In genomic region chr8:121585159-121585825, GRCm38 (mm10) we compare ENCODE assay signal across 8 mouse cellular contexts. TPM values are rescaled to one million over a fixed set of nuclear protein-coding genes. Genes with fewer than 3 reads are reported as not detected.
A peak's percentile ranks its signal among the peaks of the same experiment; 100 is the strongest.
DNase-seq lines count a peak whose midpoint lies in the region; ATAC-seq and TF ChIP-seq lines count a peak whose summit lies in the region.

No protein-coding gene starts in this region.

- no peak for TF ChIP-seq CTCF in CH12.LX (conservative IDR thresholded peaks at IDR 0.05 in 1 of 2, IDR thresholded peaks at IDR 0.05 in 1 of 2; ENCODE audit: low read depth in 2 of 2, low read length in 2 of 2)

- peaks cover 9% of the 10 kb centered on the region for H3K27me3 ChIP-seq in CH12.LX (replicated peaks)
- H3K27me3 ChIP-seq in forebrain, embryonic 11.5 days (ENCODE audit: control insufficient read depth, insufficient read depth, low read length): no peaks in the 10 kb centered on the region
- no peaks in the 10 kb centered on the region for H3K27me3 ChIP-seq in heart, embryonic 16.5 days (ENCODE audit: control insufficient read depth, insufficient read depth, low read length)
- 0 out of 2 replicates have a peak, but pooled peaks cover 11% of the 10 kb centered on the region for H3K27me3 ChIP-seq in liver, embryonic 15.5 days
- H3K27me3 ChIP-seq in neural tube, embryonic 12.5 days (replicated peaks): no peaks in the 10 kb centered on the region

- no peaks in the 10 kb centered on the region for H3K9me3 ChIP-seq in CH12.LX (replicated peaks; ENCODE audit: low read length)
- no peaks in the 10 kb centered on the region for H3K9me3 ChIP-seq in forebrain, embryonic 11.5 days (ENCODE audit: control insufficient read depth, low read length)
- no peaks in the 10 kb centered on the region for H3K9me3 ChIP-seq in heart, embryonic 16.5 days (replicated peaks; ENCODE audit: control insufficient read depth, low read length)
- H3K9me3 ChIP-seq in liver, embryonic 15.5 days (replicated peaks): no peaks in the 10 kb centered on the region
- H3K9me3 ChIP-seq in neural tube, embryonic 12.5 days: no peaks in the 10 kb centered on the region

- ATAC-seq in forebrain, embryonic 11.5 days (replicated peaks; ENCODE audit: low FRiP score): peak; percentile 94
- peak; percentile 93 for ATAC-seq in heart, embryonic 16.5 days (replicated peaks; ENCODE audit: extremely low read depth, insufficient read depth, low FRiP score)
- ATAC-seq in liver, embryonic 15.5 days (ENCODE audit: insufficient read depth): peak; percentile 85
- ATAC-seq in neural tube, embryonic 12.5 days (ENCODE audit: low FRiP score, low read depth): peak; percentile 92

- no peaks in the 10 kb centered on the region for H3K79me2 ChIP-seq in CH12.LX (replicated peaks; ENCODE audit: control insufficient read depth, extremely low read depth, insufficient read depth, poor library complexity, severe bottlenecking)

- TF ChIP-seq POLR2A in CH12.LX (IDR thresholded peaks at IDR 0.05; ENCODE audit: low read depth, low read length): peak; percentile 66

- H3K4me3 ChIP-seq in CH12.LX (replicated peaks in 1 of 3; ENCODE audit: low read depth in 2 of 3, low read length in 2 of 3, poor library complexity in 1 of 3): peak overlapping the region; percentile 60 to 82 (median 70)
- peak overlapping the region; percentile 54 for H3K4me3 ChIP-seq in forebrain, embryonic 11.5 days (ENCODE audit: low read depth, low read length)
- peak overlapping the region; percentile 86 for H3K4me3 ChIP-seq in heart, embryonic 16.5 days (ENCODE audit: low read length)
- H3K4me3 ChIP-seq in liver, embryonic 15.5 days (replicated peaks): peak overlapping the region; percentile 74
- H3K4me3 ChIP-seq in neural tube, embryonic 12.5 days: peak overlapping the region; percentile 51

- peaks cover 15 to 32% of the 10 kb centered on the region in 2 experiments for H3K4me1 ChIP-seq in CH12.LX (ENCODE audit: control insufficient read depth in 1 of 2, insufficient read depth in 2 of 2)
- H3K4me1 ChIP-seq in forebrain, embryonic 11.5 days (replicated peaks; ENCODE audit: control insufficient read depth, insufficient read depth, low read length): peaks cover 3% of the 10 kb centered on the region; the same call in 1 of the 2 replicates
- peaks cover 12% of the 10 kb centered on the region for H3K4me1 ChIP-seq in heart, embryonic 16.5 days (ENCODE audit: control insufficient read depth, insufficient read depth, low read length)
- peaks cover 63% of the 10 kb centered on the region for H3K4me1 ChIP-seq in liver, embryonic 15.5 days (replicated peaks)
- H3K4me1 ChIP-seq in neural tube, embryonic 12.5 days: peaks cover 5% of the 10 kb centered on the region

- no peak overlapping the region for H3K27ac ChIP-seq in CH12.LX (ENCODE audit: insufficient read depth, low read depth)
- no peak overlapping the region for H3K27ac ChIP-seq in forebrain, embryonic 11.5 days (ENCODE audit: low read depth, low read length)
- peak overlapping the region; percentile 67; the same call in 1 of the 2 replicates for H3K27ac ChIP-seq in heart, embryonic 16.5 days (ENCODE audit: low read length)
- peak overlapping the region; percentile 89 for H3K27ac ChIP-seq in liver, embryonic 15.5 days (replicated peaks)
- H3K27ac ChIP-seq in neural tube, embryonic 12.5 days: no peak overlapping the region

- TF ChIP-seq RAD21 in CH12.LX (IDR thresholded peaks at IDR 0.05; ENCODE audit: low read depth, low read length): no peak

- no peaks in the 10 kb centered on the region for H3K36me3 ChIP-seq in CH12.LX (replicated peaks in 1 of 2; ENCODE audit: control insufficient read depth in 1 of 2, insufficient read depth in 1 of 2, low read length in 1 of 2)
- H3K36me3 ChIP-seq in forebrain, embryonic 11.5 days (ENCODE audit: control insufficient read depth, insufficient read depth, low read length): no peaks in the 10 kb centered on the region
- no peaks in the 10 kb centered on the region for H3K36me3 ChIP-seq in heart, embryonic 16.5 days (ENCODE audit: control insufficient read depth, insufficient read depth)
- no peaks in the 10 kb centered on the region for H3K36me3 ChIP-seq in liver, embryonic 15.5 days (replicated peaks)
- H3K36me3 ChIP-seq in neural tube, embryonic 12.5 days: no peaks in the 10 kb centered on the region

- TF ChIP-seq EP300 in CH12.LX (IDR thresholded peaks at IDR 0.05; ENCODE audit: low read length): no peak

- in situ Hi-C loops in CH12.LX (cut with MboI; ENCODE audit: low pct_ligation_motif_present, low pct_unique_long_range_greater_than_20kb, low sequenced_read_pairs): loop anchor here (10.0 to 25.0 kb wide), 2 partner anchors 360 to 852 kb away; partner anchors contain the start of genes Banp, Car5a, Cyba and Mvd

- H3K4me2 ChIP-seq in CH12.LX (ENCODE audit: insufficient read depth, low read depth, poor library complexity, severe bottlenecking): peak overlapping the region; percentile 85; the same call in 1 of the 2 replicates
- H3K4me2 ChIP-seq in forebrain, embryonic 11.5 days (ENCODE audit: low read depth, low read length, severe bottlenecking): peak overlapping the region; percentile 77
- H3K4me2 ChIP-seq in heart, embryonic 16.5 days (ENCODE audit: low read depth, low read length): peak overlapping the region; percentile 84
- peak overlapping the region; percentile 82 for H3K4me2 ChIP-seq in liver, embryonic 15.5 days
- H3K4me2 ChIP-seq in neural tube, embryonic 12.5 days (replicated peaks): peak overlapping the region; percentile 75

- DNase-seq in CH12.LX (ENCODE audit: extremely low read depth): peak; percentile 98
- peak; percentile 97 for DNase-seq in c-Kit-positive CD71-positive TER-119-negative erythroid progenitor cells, embryonic 14.5 days (ENCODE audit: low read depth)
- DNase-seq in forebrain, embryonic 11.5 days (ENCODE audit: low spot score): peak; percentile 98
- peak; percentile 100 for DNase-seq in kidney, postnatal 36 days
- DNase-seq in telencephalon, adult 2 months (ENCODE audit: low read depth, low spot score): peak; percentile 99

- dilution Hi-C loops in CH12.LX (cut with MboI; ENCODE audit: extremely low pct_ligation_motif_present, extremely low pct_unique_long_range_greater_than_20kb, low sequenced_read_pairs): no loop called here

- peak overlapping the region; percentile 56 for H3K9ac ChIP-seq in CH12.LX (ENCODE audit: insufficient read depth, low read depth)
- H3K9ac ChIP-seq in forebrain, embryonic 11.5 days (ENCODE audit: low read length): peak overlapping the region; percentile 61
- H3K9ac ChIP-seq in heart, embryonic 16.5 days (ENCODE audit: low read length): peak overlapping the region; percentile 87
- peak overlapping the region; percentile 84 for H3K9ac ChIP-seq in liver, embryonic 15.5 days
- H3K9ac ChIP-seq in neural tube, embryonic 12.5 days: peak overlapping the region; percentile 61; the same call in 1 of the 2 replicates

- 1% methylated on average over 47 of the region's 47 CpGs for WGBS in forebrain, embryonic 11.5 days
- under 1% methylated on average over 47 of the region's 47 CpGs for WGBS in heart, embryonic 16.5 days
- WGBS in liver, embryonic 15.5 days (ENCODE audit: insufficient replicate concordance): 2% methylated on average over 47 of the region's 47 CpGs
- WGBS in neural tube, embryonic 12.5 days: 1% methylated on average over 47 of the region's 47 CpGs

TF ChIP-seq in CH12.LX, 34 proteins besides CTCF, POLR2A, EP300 and RAD21 (continues in another document):
- TF ChIP-seq GABPA (IDR thresholded peaks at IDR 0.05; ENCODE audit: insufficient replicate concordance, low read depth, low read length) (peak; percentile 44; the same call in 1 of the 2 replicates), KAT2A (IDR thresholded peaks at IDR 0.05; ENCODE audit: insufficient replicate concordance, low read length) (peak; percentile 91; the same call in 1 of the 2 replicates), USF1 (IDR thresholded peaks at IDR 0.05; ENCODE audit: low read depth, low read length) (peak; percentile 69), MAFK (IDR thresholded peaks at IDR 0.05; ENCODE audit: insufficient replicate concordance, low read length) (no peak), MAZ (IDR thresholded peaks at IDR 0.05; ENCODE audit: low read depth, low read length) (peak; percentile 85), USF2 (conservative IDR thresholded peaks at IDR 0.05; ENCODE audit: low read depth, low read length) (peak; percentile 54), MYC (IDR thresholded peaks at IDR 0.05; ENCODE audit: low read depth, low read length) (peak; percentile 75; the same call in 1 of the 2 replicates), ZC3H11A (IDR thresholded peaks at IDR 0.05; ENCODE audit: low read depth, low read length) (no peak), NELFE (IDR thresholded peaks at IDR 0.05; ENCODE audit: low read depth, low read length) (peak; percentile 58; the same call in 1 of the 2 replicates), E2F4 (IDR thresholded peaks at IDR 0.05; ENCODE audit: insufficient replicate concordance, low read depth, low read length) (no peak)

RNA-seq across cellular contexts. Expression of gene Map1lc3b, which starts 4.9 kb away (rescaled TPM):
- total RNA-seq in CH12.LX (2012; rRNA removed) (49.4 and 55.8 TPM in 2 replicates), CH12.LX (2014; rRNA removed) (48.9 and 53.7 TPM in 2 replicates)
- 45.7 and 56.2 TPM in 2 replicates for polyA plus RNA-seq in CH12.LX (2012; ENCODE audit: insufficient read length, low read depth)
- polyA plus RNA-seq in forebrain, embryonic 11.5 days (2014; fragmentation: Nextera tagmentation; extraction: Ambion mirVana): 213 and 217 TPM in 2 replicates
- 203 and 251 TPM in 2 replicates for polyA plus RNA-seq in heart, embryonic 16.5 days (2015; fragmentation: Nextera tagmentation; extraction: Ambion mirVana)
- 136 and 139 TPM in 2 replicates for polyA plus RNA-seq in liver, embryonic 15.5 days (2015; fragmentation: Nextera tagmentation; extraction: Ambion mirVana)
- polyA plus RNA-seq in neural tube, embryonic 12.5 days (2016; fragmentation: Nextera tagmentation; extraction: Ambion mirVana): 344 and 353 TPM in 2 replicates

RNA-seq across cellular contexts. Expression of gene Fbxo31, which starts 6.7 kb away (rescaled TPM):
- total RNA-seq in CH12.LX (2012; rRNA removed): 13.2 and 13.9 TPM in 2 replicates
- total RNA-seq in CH12.LX (2014; rRNA removed): 9.2 and 14.2 TPM in 2 replicates
- polyA plus RNA-seq in CH12.LX (2012; ENCODE audit: insufficient read length, low read depth): 24.7 and 31.9 TPM in 2 replicates
- 17.2 and 19.6 TPM in 2 replicates for polyA plus RNA-seq in forebrain, embryonic 11.5 days (2014; fragmentation: Nextera tagmentation; extraction: Ambion mirVana)
- polyA plus RNA-seq in heart, embryonic 16.5 days (2015; fragmentation: Nextera tagmentation; extraction: Ambion mirVana): 10.8 and 11.8 TPM in 2 replicates
- 8.5 and 9.1 TPM in 2 replicates for polyA plus RNA-seq in liver, embryonic 15.5 days (2015; fragmentation: Nextera tagmentation; extraction: Ambion mirVana)
- 29.8 and 31.1 TPM in 2 replicates for polyA plus RNA-seq in neural tube, embryonic 12.5 days (2016; fragmentation: Nextera tagmentation; extraction: Ambion mirVana)

RNA-seq across cellular contexts. Expression of gene 1700018B08Rik, which starts 41.2 kb away (rescaled TPM):
- not detected in 2 replicates for total RNA-seq in CH12.LX (2012; rRNA removed)
- total RNA-seq in CH12.LX (2014; rRNA removed): not detected in 2 replicates
- polyA plus RNA-seq in CH12.LX (2012; ENCODE audit: insufficient read length, low read depth): not detected in 2 replicates
- not detected in 2 replicates for polyA plus RNA-seq in forebrain, embryonic 11.5 days (2014; fragmentation: Nextera tagmentation; extraction: Ambion mirVana)
- polyA plus RNA-seq in heart, embryonic 16.5 days (2015; fragmentation: Nextera tagmentation; extraction: Ambion mirVana): not detected in 2 replicates
- not detected in 2 replicates for polyA plus RNA-seq in liver, embryonic 15.5 days (2015; fragmentation: Nextera tagmentation; extraction: Ambion mirVana)
- not detected in 2 replicates for polyA plus RNA-seq in neural tube, embryonic 12.5 days (2016; fragmentation: Nextera tagmentation; extraction: Ambion mirVana)

Comparison
In these comparisons a context has a peak if more than half of its experiments do, and no peak if none do; other contexts are left out.
1. H3K27ac ChIP-seq: peak in heart, embryonic 16.5 days (single experiment) and liver, embryonic 15.5 days (single experiment); none in CH12.LX (single experiment), forebrain, embryonic 11.5 days (single experiment) and neural tube, embryonic 12.5 days (single experiment).
2. Peak in every context shown above with its lines, with median percentiles within 50 percentile points of each other: DNase-seq, H3K4me2 ChIP-seq, H3K4me3 ChIP-seq, H3K9ac ChIP-seq and ATAC-seq.